Mouse (Mus musculus) heart, postnatal 36 days (tissue): ENCODE measurements at regions not wholly inside any gene's neighbourhood (a gene's known extent, or its start where the extent isn't known, plus 50 kb on each side); places are given as distances from the start of the nearest gene placed in this dataset.

Experiments
- DNase-seq, 2 experiments: peaks; one replicate each; pipeline ENCODE4 v3.0.0; 2021 to 2022
- intact Hi-C: fragments of 180-260 bp; cut with DNase I; formaldehyde crosslinking; loops from one replicate; pipeline ENCODE4 v1.15.1; 2025

GRCm38 (mm10) chr8:127753793-127754565 lies 604.4 kb upstream of the Nrp1 start:
- peak; percentile 22 to 28 for DNase-seq
- intact Hi-C loops: no loop called here

GRCm38 (mm10) chr8:127757396-127757795 lies 601.0 kb upstream of the Nrp1 start:
- no peak for DNase-seq
- intact Hi-C loops: no loop called here

- intact Hi-C loops: no loop called here
- DNase-seq: no peak
Measured at GRCm38 (mm10) chr8:127759906-127760305, 598.5 kb upstream of the Nrp1 start.

GRCm38 (mm10) chr8:127765199-127765598 lies 593.2 kb upstream of the Nrp1 start:
- DNase-seq: no peak
- intact Hi-C loops: no loop called here

GRCm38 (mm10) chr8:127768311-127768710 lies 590.1 kb upstream of the Nrp1 start:
- intact Hi-C loops: no loop called here
- DNase-seq: no peak

GRCm38 (mm10) chr8:127769651-127770050 lies 588.8 kb upstream of the Nrp1 start:
- no peak for DNase-seq
- intact Hi-C loops: no loop called here

- intact Hi-C loops: no loop called here
Measured at GRCm38 (mm10) chr8:127771781-127772180, 586.6 kb upstream of the Nrp1 start.

GRCm38 (mm10) chr8:127772415-127772814 lies 586.0 kb upstream of the Nrp1 start:
- no peak for DNase-seq
- intact Hi-C loops: no loop called here

More at GRCm38 (mm10) chr8:127771781-127772180, 586.6 kb upstream of the Nrp1 start:
- no peak for DNase-seq

- no peak for DNase-seq
- intact Hi-C loops: no loop called here
Measured at GRCm38 (mm10) chr8:127772917-127773316, 585.5 kb upstream of the Nrp1 start.

GRCm38 (mm10) chr8:127774642-127775041 lies 583.8 kb upstream of the Nrp1 start:
- DNase-seq: no peak
- intact Hi-C loops: no loop called here

GRCm38 (mm10) chr8:127775160-127775559 lies 583.2 kb upstream of the Nrp1 start:
- DNase-seq: no peak

GRCm38 (mm10) chr8:127775747-127776146 lies 582.7 kb upstream of the Nrp1 start:
- intact Hi-C loops: no loop called here
- DNase-seq: peak in 1 of 2 experiments; percentile 29

More at GRCm38 (mm10) chr8:127775160-127775559, 583.2 kb upstream of the Nrp1 start:
- intact Hi-C loops: no loop called here

- intact Hi-C loops: no loop called here
- no peak for DNase-seq
Measured at GRCm38 (mm10) chr8:127778352-127779020, 579.9 kb upstream of the Nrp1 start.

- intact Hi-C loops: no loop called here
Measured at GRCm38 (mm10) chr8:127779021-127779689, 579.2 kb upstream of the Nrp1 start.

GRCm38 (mm10) chr8:127780596-127780995 lies 577.8 kb upstream of the Nrp1 start:
- intact Hi-C loops: no loop called here
- DNase-seq: no peak

More at GRCm38 (mm10) chr8:127779021-127779689, 579.2 kb upstream of the Nrp1 start:
- no peak for DNase-seq

GRCm38 (mm10) chr8:127781011-127781410 lies 577.4 kb upstream of the Nrp1 start:
- intact Hi-C loops: no loop called here

GRCm38 (mm10) chr8:127792611-127793010 lies 565.8 kb upstream of the Nrp1 start:
- intact Hi-C loops: no loop called here

More at GRCm38 (mm10) chr8:127781011-127781410, 577.4 kb upstream of the Nrp1 start:
- no peak for DNase-seq

GRCm38 (mm10) chr8:127799849-127800471 lies 558.4 kb upstream of the Nrp1 start:
- intact Hi-C loops: no loop called here

More at GRCm38 (mm10) chr8:127792611-127793010, 565.8 kb upstream of the Nrp1 start:
- DNase-seq: no peak

GRCm38 (mm10) chr8:127802136-127802535 lies 556.3 kb upstream of the Nrp1 start:
- intact Hi-C loops: no loop called here
- peak; percentile 6 to 28 for DNase-seq

More at GRCm38 (mm10) chr8:127799849-127800471, 558.4 kb upstream of the Nrp1 start:
- DNase-seq: no peak

GRCm38 (mm10) chr8:127802661-127803333 lies 555.6 kb upstream of the Nrp1 start:
- no peak for DNase-seq
- intact Hi-C loops: no loop called here
